Mouse (Mus musculus) stomach, embryonic 16.5 days (tissue): ENCODE measurements at regions not wholly inside any gene's neighbourhood (a gene's known extent, or its start where the extent isn't known, plus 50 kb on each side); places are given as distances from the start of the nearest gene placed in this dataset.

ENCODE experiments used
- ATAC-seq: fragments of 200-750 bp; cut with Nextera tagmentation; 2 replicates; pipeline ENCODE4 v1.8.0; 2017; ENCODE audit warnings: moderate number of reproducible peaks, moderate TSS enrichment; ENCODE audit not compliant: insufficient read depth, low FRiP score
- H3K27ac ChIP-seq: fragments of 300-500 bp; sonication (generic); 2 replicates; pipeline ENCODE4 v1.5.1; 2014; ENCODE audit warnings: low read length
- H3K27me3 ChIP-seq: fragments of 300-500 bp; sonication (generic); 2 replicates; pipeline ENCODE4 v1.6.1; 2014; ENCODE audit warnings: low read length, control low read depth, mixed read lengths; ENCODE audit not compliant: control insufficient read depth, insufficient read depth
- H3K36me3 ChIP-seq: fragments of 300-500 bp; sonication (generic); 2 replicates; pipeline ENCODE4 v1.6.1; 2014; ENCODE audit warnings: low read length; ENCODE audit not compliant: control insufficient read depth, insufficient read depth
- H3K4me1 ChIP-seq: fragments of 300-500 bp; sonication (generic); 2 replicates; pipeline ENCODE4 v1.6.1; 2014; ENCODE audit warnings: low read length, control low read depth, mixed read lengths; ENCODE audit not compliant: control insufficient read depth, insufficient read depth
- H3K4me2 ChIP-seq: fragments of 300-500 bp; sonication (generic); 2 replicates; pipeline ENCODE4 v1.6.1; 2014; ENCODE audit warnings: low read depth, low read length, mixed read lengths
- H3K4me3 ChIP-seq: fragments of 300-500 bp; sonication (generic); replicated peaks from 2 replicates; pipeline ENCODE4 v1.5.1; 2014; ENCODE audit warnings: mild to moderate bottlenecking, low read length
- H3K9ac ChIP-seq: fragments of 300-500 bp; sonication (generic); 2 replicates; pipeline ENCODE4 v1.6.1; 2014; ENCODE audit warnings: low read length
- H3K9me3 ChIP-seq: fragments of 300-500 bp; sonication (generic); replicated peaks from 2 replicates; pipeline ENCODE4 v1.6.1; 2016; ENCODE audit warnings: low read length, control low read depth; ENCODE audit not compliant: control insufficient read depth
- WGBS: fragments of 180-500 bp; shearing (Covaris S2); extraction: QIAGEN DNeasy Blood & Tissue Kit; methylation state at CpG from one replicate; pipeline ENCODE4 v1.1.7; 2014; 5-methylcytosine and 5-hydroxymethylcytosine counted together

GRCm38 (mm10) chr8:115429291-115429883 is 278.2 kb downstream of the Maf start:
- Histone ChIP-seq H3K4me1 (0 out of 2 replicates have a peak, but pooled peaks cover 3% of the 10 kb centered on the region), H3K36me3 (no peaks in the 10 kb centered on the region), H3K27me3 (no peaks in the 10 kb centered on the region), H3K9ac (no peak overlapping the region), H3K27ac (no peak overlapping the region), H3K9me3 (no peaks in the 10 kb centered on the region), H3K4me2 (no peak overlapping the region), H3K4me3 (no peak overlapping the region)
- ATAC-seq: no peak
- WGBS: 70% methylated on average over 3 of the region's 3 CpGs

DNA sequence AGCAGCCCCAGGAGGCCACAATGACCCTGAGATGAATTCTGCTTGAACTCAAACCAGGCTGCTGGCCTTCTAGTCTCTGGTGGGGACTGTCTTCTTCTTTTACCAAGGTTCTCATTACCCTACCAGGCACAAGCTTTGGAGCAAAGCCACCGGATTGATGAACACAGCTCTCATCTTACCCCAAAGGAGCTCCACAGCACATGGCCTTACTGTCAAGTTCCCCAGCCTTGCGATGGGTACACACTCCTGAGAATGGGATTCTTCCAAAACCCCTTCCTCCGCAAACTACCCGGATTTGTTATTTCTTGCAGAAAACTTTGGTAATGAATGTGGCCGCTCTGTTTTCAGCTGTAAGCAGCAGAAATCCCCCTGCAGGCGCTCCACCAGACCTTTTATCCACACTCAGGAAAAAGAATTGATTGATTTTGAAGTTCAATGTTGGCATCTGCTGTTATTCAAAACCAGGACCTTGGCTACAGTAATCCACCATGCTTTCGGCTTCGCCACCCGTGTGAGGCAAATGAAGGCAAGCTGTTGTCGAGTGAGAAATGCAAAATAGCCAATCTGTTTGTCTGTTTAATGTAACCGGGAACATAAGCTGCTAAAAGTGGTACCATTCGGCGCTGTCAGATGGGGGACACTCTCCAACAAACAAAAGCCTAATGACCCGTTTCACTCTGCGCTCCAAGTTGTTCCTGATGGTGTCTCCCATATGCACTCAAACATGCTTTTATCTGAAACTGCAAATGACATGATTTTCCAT is 278.9 kb downstream of the Maf start:
- H3K27ac ChIP-seq: no peak overlapping the region
- no peak overlapping the region for H3K4me2 ChIP-seq
- no peak overlapping the region for H3K9ac ChIP-seq
- H3K27me3 ChIP-seq: no peaks in the 10 kb centered on the region
- 0 out of 2 replicates have a peak, but pooled peaks cover 3% of the 10 kb centered on the region for H3K4me1 ChIP-seq
- no peaks in the 10 kb centered on the region for H3K36me3 ChIP-seq
- H3K4me3 ChIP-seq: no peak overlapping the region
- 85% methylated on average over 15 of the region's 15 CpGs for WGBS
- no peaks in the 10 kb centered on the region for H3K9me3 ChIP-seq
- no peak for ATAC-seq

GRCm38 (mm10) chr8:115428022-115428421 is 279.6 kb downstream of the Maf start:
- H3K4me2 ChIP-seq: no peak overlapping the region
- no peaks in the 10 kb centered on the region for H3K36me3 ChIP-seq
- no peak for ATAC-seq
- no peaks in the 10 kb centered on the region for H3K9me3 ChIP-seq
- no peak overlapping the region for H3K27ac ChIP-seq
- H3K27me3 ChIP-seq: no peaks in the 10 kb centered on the region
- H3K4me3 ChIP-seq: no peak overlapping the region
- WGBS: 87% methylated on average over 2 of the region's 2 CpGs
- H3K9ac ChIP-seq: no peak overlapping the region
- 0 out of 2 replicates have a peak, but pooled peaks cover 3% of the 10 kb centered on the region for H3K4me1 ChIP-seq

GRCm38 (mm10) chr8:115427490-115427889 is 280.1 kb downstream of the Maf start:
- Histone ChIP-seq H3K36me3 (no peaks in the 10 kb centered on the region), H3K27me3 (no peaks in the 10 kb centered on the region), H3K9ac (no peak overlapping the region), H3K4me2 (no peak overlapping the region), H3K4me3 (no peak overlapping the region), H3K9me3 (no peaks in the 10 kb centered on the region), H3K27ac (no peak overlapping the region), H3K4me1 (0 out of 2 replicates have a peak, but pooled peaks cover 3% of the 10 kb centered on the region)
- WGBS: 62% methylated on average over 3 of the region's 3 CpGs
- ATAC-seq: no peak

DNA sequence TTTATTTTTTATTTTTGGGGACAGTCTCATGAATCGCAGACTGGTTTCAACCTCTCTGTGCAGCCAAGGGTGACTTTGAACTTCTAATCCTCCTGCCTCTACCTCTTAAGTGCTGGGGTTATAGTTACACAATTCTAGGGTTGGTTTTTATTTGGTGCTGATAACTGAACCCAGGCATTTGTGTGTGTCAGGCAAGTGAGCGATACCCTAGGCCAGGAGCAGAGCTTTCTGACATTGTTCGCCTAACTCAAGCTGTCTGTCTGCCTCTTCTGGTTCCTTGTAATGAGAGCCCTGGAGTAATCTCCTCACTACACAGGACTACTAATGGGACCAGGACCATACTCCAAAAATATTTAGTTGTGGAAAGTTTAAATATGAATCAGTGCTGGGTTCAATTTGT is 281.1 kb downstream of the Maf start:
- no peak overlapping the region for H3K4me2 ChIP-seq
- H3K27me3 ChIP-seq: no peaks in the 10 kb centered on the region
- H3K4me3 ChIP-seq: no peak overlapping the region
- no peaks in the 10 kb centered on the region for H3K36me3 ChIP-seq
- 0 out of 2 replicates have a peak, but pooled peaks cover 3% of the 10 kb centered on the region for H3K4me1 ChIP-seq
- H3K9ac ChIP-seq: no peak overlapping the region
- H3K9me3 ChIP-seq: no peaks in the 10 kb centered on the region
- no peak overlapping the region for H3K27ac ChIP-seq
- 73% methylated on average over 3 of the region's 3 CpGs for WGBS
- ATAC-seq: no peak

DNA sequence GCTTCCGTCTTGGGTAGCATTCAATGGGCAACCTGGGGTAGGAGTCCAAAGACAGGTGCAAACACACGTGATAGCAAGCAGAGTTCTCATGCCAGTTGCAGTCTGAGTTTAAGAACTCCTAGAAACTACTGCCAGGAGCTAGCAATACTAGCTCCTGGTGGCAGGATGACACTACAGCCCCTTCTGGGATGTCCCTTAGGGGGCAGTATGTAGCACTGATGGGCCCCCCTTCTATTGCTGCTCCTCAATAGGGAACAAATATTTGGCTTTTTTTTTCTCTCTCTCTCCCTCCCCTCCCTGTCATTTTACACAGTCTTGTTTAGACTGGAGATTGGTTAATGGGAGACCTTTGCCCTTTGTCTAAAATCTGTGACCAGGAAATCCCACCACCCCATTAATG is 282.2 kb downstream of the Maf start:
- no peak overlapping the region for H3K27ac ChIP-seq
- 43% methylated on average over 2 of the region's 2 CpGs for WGBS

DNA sequence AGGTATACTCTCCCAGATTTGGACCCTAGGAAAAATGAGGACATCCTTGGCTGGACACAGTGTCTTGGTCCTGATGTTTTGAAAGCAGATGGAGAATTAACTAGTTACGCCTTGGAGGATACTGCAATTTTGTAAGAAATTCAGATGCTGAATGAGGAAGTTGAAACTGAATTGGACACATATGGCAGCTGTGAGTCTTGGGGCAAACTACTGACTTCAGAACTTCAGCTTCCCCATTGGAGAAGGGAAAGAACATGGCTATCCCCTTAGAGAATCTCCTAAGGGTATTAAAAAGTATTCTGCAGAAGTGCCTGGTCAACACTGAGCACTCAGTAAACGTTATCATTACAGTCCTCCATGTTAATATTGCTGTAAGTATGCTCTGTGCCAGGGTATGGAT is 283.9 kb downstream of the Maf start:
- ATAC-seq: no peak
- Histone ChIP-seq H3K4me2 (no peak overlapping the region), H3K27ac (no peak overlapping the region), H3K9me3 (no peaks in the 10 kb centered on the region), H3K4me3 (no peak overlapping the region), H3K27me3 (no peaks in the 10 kb centered on the region), H3K9ac (no peak overlapping the region), H3K36me3 (no peaks in the 10 kb centered on the region), H3K4me1 (0 out of 2 replicates have a peak, but pooled peaks cover 7% of the 10 kb centered on the region)
- WGBS: 80% methylated on average over 2 of the region's 2 CpGs

More for the DNA sequence above, 282.2 kb downstream of the Maf start:
- ATAC-seq: no peak
- H3K27me3 ChIP-seq: no peaks in the 10 kb centered on the region
- no peak overlapping the region for H3K9ac ChIP-seq
- no peak overlapping the region for H3K4me2 ChIP-seq
- no peaks in the 10 kb centered on the region for H3K36me3 ChIP-seq
- H3K9me3 ChIP-seq: no peaks in the 10 kb centered on the region
- H3K4me1 ChIP-seq: 0 out of 2 replicates have a peak, but pooled peaks cover 5% of the 10 kb centered on the region
- no peak overlapping the region for H3K4me3 ChIP-seq

DNA sequence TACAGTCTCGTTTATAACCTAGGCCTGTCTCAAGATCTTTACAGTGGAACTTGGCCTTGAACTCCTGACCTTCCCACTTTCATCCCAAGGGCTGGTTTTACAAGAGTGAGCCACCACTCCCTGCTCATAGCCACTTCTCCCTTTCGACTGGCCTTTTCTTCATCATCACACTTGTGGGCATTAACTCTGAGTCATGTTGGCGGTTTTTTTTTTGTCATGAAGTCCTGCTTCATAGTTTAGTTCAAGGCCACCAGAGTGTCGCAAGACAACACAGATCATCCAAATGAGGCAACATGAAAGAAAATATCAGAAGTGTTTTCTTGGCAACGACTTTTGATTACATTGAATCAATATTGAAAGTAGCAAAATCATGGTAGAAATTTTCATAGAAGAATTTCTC is 284.5 kb downstream of the Maf start:
- H3K9me3 ChIP-seq: no peaks in the 10 kb centered on the region
- 84% methylated on average over 5 of the region's 5 CpGs for WGBS
- H3K27ac ChIP-seq: no peak overlapping the region
- no peaks in the 10 kb centered on the region for H3K36me3 ChIP-seq
- H3K4me1 ChIP-seq: 0 out of 2 replicates have a peak, but pooled peaks cover 7% of the 10 kb centered on the region
- no peaks in the 10 kb centered on the region for H3K27me3 ChIP-seq
- H3K4me2 ChIP-seq: no peak overlapping the region
- no peak overlapping the region for H3K9ac ChIP-seq
- no peak for ATAC-seq
- H3K4me3 ChIP-seq: no peak overlapping the region

DNA sequence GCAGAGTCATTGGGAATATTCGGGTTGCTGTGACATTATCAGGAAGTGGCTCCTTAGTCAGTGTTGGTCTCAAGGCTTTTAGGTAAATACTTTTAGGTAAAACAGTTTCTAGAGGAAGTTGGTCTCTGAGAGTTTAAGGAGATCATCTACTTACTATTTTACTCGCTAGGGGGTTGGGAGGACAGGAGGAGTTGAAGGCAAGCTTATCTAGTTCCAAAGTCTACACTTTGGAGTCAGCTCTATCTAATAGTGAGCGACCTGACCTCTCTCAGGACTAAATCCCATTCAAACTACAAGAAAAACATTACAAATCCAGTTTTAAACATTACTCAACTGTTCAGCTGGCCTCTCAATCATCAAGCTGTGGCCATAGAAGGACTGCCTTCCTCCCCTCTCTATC is 287.1 kb downstream of the Maf start:
- no peak for ATAC-seq
- WGBS: 56% methylated on average over 3 of the region's 3 CpGs
- Histone ChIP-seq H3K4me3 (no peak overlapping the region), H3K27me3 (no peaks in the 10 kb centered on the region), H3K36me3 (no peaks in the 10 kb centered on the region), H3K27ac (no peak overlapping the region), H3K4me1 (0 out of 2 replicates have a peak, but pooled peaks cover 3% of the 10 kb centered on the region), H3K4me2 (no peak overlapping the region), H3K9ac (no peak overlapping the region), H3K9me3 (no peaks in the 10 kb centered on the region)
